ENCODE assay signal across 8 mouse cellular contexts in the genomic region with DNA sequence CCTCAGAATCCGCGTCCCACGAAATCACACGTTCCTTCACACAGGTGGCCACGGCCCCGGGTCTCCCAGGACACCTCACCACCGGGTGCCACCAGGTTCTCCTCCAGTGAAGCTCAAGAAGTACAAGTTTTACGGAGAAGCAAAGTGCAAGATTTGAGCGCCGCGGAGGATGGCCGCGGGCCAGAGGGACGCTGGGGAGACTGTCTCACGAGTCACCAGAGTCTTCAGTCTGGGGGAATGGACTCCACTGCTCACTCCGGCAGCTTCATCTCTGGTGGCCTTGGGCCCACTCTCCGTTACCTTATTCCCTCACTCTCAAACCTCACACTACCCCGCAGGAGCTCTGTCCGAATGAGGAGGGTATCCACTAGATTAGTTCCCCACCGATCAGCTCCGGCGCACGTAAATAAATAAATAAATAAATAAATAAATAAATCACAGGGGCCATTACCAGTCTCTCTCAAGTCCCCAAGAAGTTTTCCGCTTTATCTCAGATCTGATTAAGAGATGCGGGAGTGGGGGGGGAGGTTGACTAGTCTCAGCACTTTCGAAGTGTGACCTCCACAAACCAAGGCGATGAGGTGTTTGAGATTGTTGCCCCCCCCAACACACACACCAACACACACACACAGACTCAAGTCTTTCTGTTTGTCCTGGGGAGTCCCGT. TPM values are rescaled to one million over a fixed set of nuclear protein-coding genes. Genes with fewer than 3 reads are reported as not detected.
DNase-seq lines count a peak whose midpoint lies in the region; ATAC-seq lines count a peak whose summit lies in the region.

No protein-coding gene starts in this region.

- H3K4me2 ChIP-seq in embryonic facial prominence, embryonic 15.5 days (replicated peaks) = peak overlapping the region; percentile 92
- H3K4me2 ChIP-seq in hindbrain, embryonic 15.5 days = peak overlapping the region; percentile 98
- H3K4me2 ChIP-seq in liver, embryonic 11.5 days = peak overlapping the region; percentile 99

- peaks cover 47% of the 10 kb centered on the region for H3K4me1 ChIP-seq in embryonic facial prominence, embryonic 15.5 days
- peaks cover 48% of the 10 kb centered on the region for H3K4me1 ChIP-seq in hindbrain, embryonic 15.5 days (replicated peaks)
- H3K4me1 ChIP-seq in liver, embryonic 11.5 days (replicated peaks; ENCODE audit: control insufficient read depth, insufficient read depth, low read length) = peaks cover 32% of the 10 kb centered on the region

- ATAC-seq in CD4-positive, CD25-positive, alpha-beta regulatory T cell, adult 4 months = peak; percentile 16
- no peak for ATAC-seq in embryonic facial prominence, embryonic 15.5 days (ENCODE audit: insufficient number of reproducible peaks, low FRiP score, low TSS enrichment, low read depth)
- no peak for ATAC-seq in hindbrain, embryonic 15.5 days (ENCODE audit: low FRiP score, low read depth)
- ATAC-seq in liver, embryonic 11.5 days (replicated peaks; ENCODE audit: low FRiP score) = no peak
- ATAC-seq in granulocyte monocyte progenitor cell, adult 5-6 weeks (replicated peaks; ENCODE audit: poor library complexity, severe bottlenecking) = no peak

- H3K4me3 ChIP-seq in embryonic facial prominence, embryonic 15.5 days (replicated peaks) = peak overlapping the region; percentile 81
- H3K4me3 ChIP-seq in hindbrain, embryonic 15.5 days = peak overlapping the region; percentile 79
- peak overlapping the region; percentile 94 for H3K4me3 ChIP-seq in liver, embryonic 11.5 days (ENCODE audit: low read depth, low read length)

- H3K27ac ChIP-seq in embryonic facial prominence, embryonic 15.5 days (replicated peaks) = peak overlapping the region; percentile 95; the same call in 1 of the 2 replicates
- H3K27ac ChIP-seq in hindbrain, embryonic 15.5 days (replicated peaks) = peak overlapping the region; percentile 83; the same call in 1 of the 2 replicates
- H3K27ac ChIP-seq in liver, embryonic 11.5 days (ENCODE audit: low read depth, low read length) = peak overlapping the region; percentile 93

- H3K9me3 ChIP-seq in embryonic facial prominence, embryonic 15.5 days (replicated peaks) = no peaks in the 10 kb centered on the region
- no peaks in the 10 kb centered on the region for H3K9me3 ChIP-seq in hindbrain, embryonic 15.5 days
- no peaks in the 10 kb centered on the region for H3K9me3 ChIP-seq in liver, embryonic 11.5 days (ENCODE audit: control insufficient read depth, low read length)

- H3K27me3 ChIP-seq in embryonic facial prominence, embryonic 15.5 days = 0 out of 2 replicates have a peak, but pooled peaks cover 3% of the 10 kb centered on the region
- peaks cover 46% of the 10 kb centered on the region for H3K27me3 ChIP-seq in hindbrain, embryonic 15.5 days
- peaks cover 25% of the 10 kb centered on the region for H3K27me3 ChIP-seq in liver, embryonic 11.5 days (replicated peaks; ENCODE audit: control insufficient read depth, insufficient read depth, low read length)

- no peaks in the 10 kb centered on the region for H3K36me3 ChIP-seq in embryonic facial prominence, embryonic 15.5 days
- H3K36me3 ChIP-seq in hindbrain, embryonic 15.5 days = no peaks in the 10 kb centered on the region
- peaks cover 5% of the 10 kb centered on the region; the same call in 1 of the 2 replicates for H3K36me3 ChIP-seq in liver, embryonic 11.5 days (ENCODE audit: control insufficient read depth, insufficient read depth, low read length)

- peak overlapping the region; percentile 63 for H3K9ac ChIP-seq in embryonic facial prominence, embryonic 15.5 days
- peak overlapping the region; percentile 62 for H3K9ac ChIP-seq in hindbrain, embryonic 15.5 days
- H3K9ac ChIP-seq in liver, embryonic 11.5 days (ENCODE audit: low read depth, low read length) = peak overlapping the region; percentile 91

- WGBS in embryonic facial prominence, embryonic 15.5 days = under 1% methylated on average over 28 of the region's 28 CpGs
- under 1% methylated on average over 28 of the region's 28 CpGs for WGBS in hindbrain, embryonic 15.5 days
- 1% methylated on average over 28 of the region's 28 CpGs for WGBS in liver, embryonic 11.5 days

- peak; percentile 18 for DNase-seq in 3T3-L1 (ENCODE audit: low read depth, low spot score)
- no peak for DNase-seq in liver, embryonic 11.5 days (ENCODE audit: low spot score)
- DNase-seq in natural killer cell, adult 2 months (ENCODE audit: low spot score in 2 of 2) = peak; percentile 25 to 32
- DNase-seq in frontal cortex, adult 2 months (ENCODE audit: extremely low spot score in 1 of 2, low spot score in 1 of 2) = no peak

RNA-seq across cellular contexts. Expression of a gene that starts 1.3 kb away (rescaled TPM):
- polyA plus RNA-seq in CD4-positive, CD25-positive, alpha-beta regulatory T cell, adult 4 months (2017; shearing (Covaris generic)) = 1 to 10 TPM; 2.1 to 4.4 TPM
- polyA plus RNA-seq in embryonic facial prominence, embryonic 15.5 days (2015; fragmentation: Nextera tagmentation; extraction: Ambion mirVana) = 17.0 and 19.3 TPM in 2 replicates
- polyA plus RNA-seq in hindbrain, embryonic 15.5 days (2015; fragmentation: Nextera tagmentation; extraction: Ambion mirVana) = 34.3 and 42.2 TPM in 2 replicates
- polyA plus RNA-seq in liver, embryonic 11.5 days (2014; fragmentation: Nextera tagmentation; extraction: Ambion mirVana) = 21.3 and 21.6 TPM in 2 replicates
- 41.7 and 50.1 TPM in 2 replicates for polyA plus RNA-seq in frontal cortex, adult 2 months (2012; rRNA removed)
- total RNA-seq in granulocyte monocyte progenitor cell, adult 5-6 weeks (2014; fragmentation: Nextera tagmentation) = 16.9 and 29.3 TPM in 2 replicates
- 3.4 and 4.0 TPM in 2 replicates for total RNA-seq in granulocyte monocyte progenitor cell, adult 5-6 weeks (2017)

Comparison
In these comparisons a context has a peak if more than half of its experiments do, and no peak if none do; other contexts are left out.
1. DNase-seq: peak in 3T3-L1 (single experiment) and natural killer cell, adult 2 months (2 of 2); none in liver, embryonic 11.5 days (single experiment) and frontal cortex, adult 2 months (0 of 2).
2. Peak in every context shown above with its lines, with median percentiles within 50 percentile points of each other: H3K27ac ChIP-seq, H3K4me2 ChIP-seq, H3K4me3 ChIP-seq and H3K9ac ChIP-seq.